Mouse (Mus musculus): ENCODE results near the gene Cpne7. TPM values are rescaled to one million over a fixed set of nuclear protein-coding genes. Genes with fewer than 3 reads are reported as not detected.

Cpne7 gene
- polyA plus RNA-seq (2014; fragmentation: Illumina TruSeq; extraction: RNeasy Lipid Tissue Mini Kit (QIAGEN cat#74804); ENCODE audit: low read depth, low replicate concordance) = 0.76 TPM

GRCm38 (mm10) chr8:123117127-123117731 is at the start of gene Cpne7:
Cpne7 (plus strand) TSS chr8:123117374.

GRCm38 (mm10) chr8:123101735-123102685 is 15.2 kb upstream of the Cpne7 start, which contains the start of gene Rpl13:
Rpl13 (plus strand) TSS chr8:123102350.

GRCm38 (mm10) chr8:123157888-123158465 is 40.8 kb downstream of the Cpne7 start, which contains the start of gene Sult5a1:
Sult5a1 (minus strand) TSS chr8:123158315.

Other genes with a start within 250 kb of the Cpne7 start
- gene Ankrd11, start 75.1 kb upstream of the Cpne7 start, polyA plus RNA-seq (2014; fragmentation: Illumina TruSeq; extraction: RNeasy Lipid Tissue Mini Kit (QIAGEN cat#74804); ENCODE audit: low read depth, low replicate concordance) = 61.7 TPM
- gene Spg7, start 54.4 kb upstream of the Cpne7 start, polyA plus RNA-seq (2014; fragmentation: Illumina TruSeq; extraction: RNeasy Lipid Tissue Mini Kit (QIAGEN cat#74804); ENCODE audit: low read depth, low replicate concordance) = 107 TPM
- gene Rpl13, start 15.0 kb upstream of the Cpne7 start, polyA plus RNA-seq (2014; fragmentation: Illumina TruSeq; extraction: RNeasy Lipid Tissue Mini Kit (QIAGEN cat#74804); ENCODE audit: low read depth, low replicate concordance) = 652 TPM
- 0.10 TPM for gene Sult5a1, start 40.9 kb downstream of the Cpne7 start, polyA plus RNA-seq (2014; fragmentation: Illumina TruSeq; extraction: RNeasy Lipid Tissue Mini Kit (QIAGEN cat#74804); ENCODE audit: low read depth, low replicate concordance)
- 50.5 TPM for gene Dpep1, start 68.9 kb downstream of the Cpne7 start, polyA plus RNA-seq (2014; fragmentation: Illumina TruSeq; extraction: RNeasy Lipid Tissue Mini Kit (QIAGEN cat#74804); ENCODE audit: low read depth, low replicate concordance)
- gene Chmp1a, start 95.4 kb downstream of the Cpne7 start, polyA plus RNA-seq (2014; fragmentation: Illumina TruSeq; extraction: RNeasy Lipid Tissue Mini Kit (QIAGEN cat#74804); ENCODE audit: low read depth, low replicate concordance) = 67.3 TPM
- 30.4 TPM for gene Spata33, start 95.5 kb downstream of the Cpne7 start, polyA plus RNA-seq (2014; fragmentation: Illumina TruSeq; extraction: RNeasy Lipid Tissue Mini Kit (QIAGEN cat#74804); ENCODE audit: low read depth, low replicate concordance)
- gene Cdk10, start 107.5 kb downstream of the Cpne7 start, polyA plus RNA-seq (2014; fragmentation: Illumina TruSeq; extraction: RNeasy Lipid Tissue Mini Kit (QIAGEN cat#74804); ENCODE audit: low read depth, low replicate concordance) = 32.9 TPM
- 4.2 TPM for gene Spata2l, start 118.9 kb downstream of the Cpne7 start, polyA plus RNA-seq (2014; fragmentation: Illumina TruSeq; extraction: RNeasy Lipid Tissue Mini Kit (QIAGEN cat#74804); ENCODE audit: low read depth, low replicate concordance)
- gene Zfp276, start 136.8 kb downstream of the Cpne7 start, polyA plus RNA-seq (2014; fragmentation: Illumina TruSeq; extraction: RNeasy Lipid Tissue Mini Kit (QIAGEN cat#74804); ENCODE audit: low read depth, low replicate concordance) = 15.2 TPM
- gene Vps9d1, start 137.0 kb downstream of the Cpne7 start, polyA plus RNA-seq (2014; fragmentation: Illumina TruSeq; extraction: RNeasy Lipid Tissue Mini Kit (QIAGEN cat#74804); ENCODE audit: low read depth, low replicate concordance) = 19.4 TPM
- 3.1 TPM for gene Fanca, start 201.2 kb downstream of the Cpne7 start, polyA plus RNA-seq (2014; fragmentation: Illumina TruSeq; extraction: RNeasy Lipid Tissue Mini Kit (QIAGEN cat#74804); ENCODE audit: low read depth, low replicate concordance)
- gene Spire2, start 215.3 kb downstream of the Cpne7 start, polyA plus RNA-seq (2014; fragmentation: Illumina TruSeq; extraction: RNeasy Lipid Tissue Mini Kit (QIAGEN cat#74804); ENCODE audit: low read depth, low replicate concordance) = not detected